Mouse (Mus musculus) hematopoietic stem cell, adult 5-6 weeks (primary cell): Measurements from ENCODE around the gene Nppc. TPM values are rescaled to one million over a fixed set of nuclear protein-coding genes. Genes with fewer than 3 reads are reported as not detected.
A peak's percentile ranks its signal among the peaks of the same experiment; 100 is the strongest.

Experiments used
- ATAC-seq, 2 experiments: fragments of 125-278 bp in 1 of 2; replicated peaks in 1 of 2; 2 replicates each; pipeline ENCODE4 v1.8.0; 2016 to 2017; ENCODE audit warnings: inconsistent platforms in 2 of 2, mild to moderate bottlenecking in 2 of 2, moderate number of reproducible peaks in 2 of 2, low read depth in 1 of 2, moderate TSS enrichment in 1 of 2; ENCODE audit not compliant: low FRiP score in 2 of 2, poor library complexity in 2 of 2, severe bottlenecking in 2 of 2, insufficient read depth in 1 of 2, low TSS enrichment in 1 of 2
- total RNA-seq: library from RNA; stranded (forward); fragments of 172-1452, 232-1000 nt; gene quantifications from 2 replicates; pipeline ENCODE4 v1.2.3, GENCODE M21; 2017

Nppc gene
- total RNA-seq: not detected in 2 replicates

GRCm38 (mm10) chr1:86670279-86671038 lies at the start of gene Nppc:
Gene Nppc (minus strand): TSS chr1:86670571.
- peak; percentile 53 to 63; a peak in 3 of 4 replicates for ATAC-seq

GRCm38 (mm10) chr1:86719391-86719790 lies 49.0 kb upstream of the Nppc start:
- ATAC-seq: no peak

- ATAC-seq: no peak
These were observed 47.8 kb upstream of the Nppc start for GRCm38 (mm10) chr1:86718190-86718589.

- no peak for ATAC-seq
These were observed 42.7 kb upstream of the Nppc start for GRCm38 (mm10) chr1:86713054-86713453.

GRCm38 (mm10) chr1:86712045-86712444 lies 41.7 kb upstream of the Nppc start:
- no peak for ATAC-seq

GRCm38 (mm10) chr1:86709546-86709945 lies 39.2 kb upstream of the Nppc start:
- no peak for ATAC-seq

- no peak for ATAC-seq
These were observed 35.1 kb upstream of the Nppc start for GRCm38 (mm10) chr1:86705461-86705860.

GRCm38 (mm10) chr1:86703965-86704326 lies 33.6 kb upstream of the Nppc start:
- 0 out of 4 replicates have a peak, but pooled peaks of 1 of the 2 experiments have one; percentile 9 for ATAC-seq

GRCm38 (mm10) chr1:86703300-86703964 lies 33.1 kb upstream of the Nppc start, which contains the start of gene Dis3l2:
Gene Dis3l2 (plus strand): TSS chr1:86703808.
- ATAC-seq: peak; percentile 72 to 80

- no peak for ATAC-seq
These were observed 30.0 kb upstream of the Nppc start for GRCm38 (mm10) chr1:86700367-86700766.

GRCm38 (mm10) chr1:86699346-86700136 lies 29.2 kb upstream of the Nppc start:
- no peak for ATAC-seq

GRCm38 (mm10) chr1:86698721-86699120 lies 28.4 kb upstream of the Nppc start:
- no peak for ATAC-seq

- ATAC-seq: peak in 1 of 2 experiments; percentile 42; a peak in 1 of 4 replicates
These were observed 26.6 kb upstream of the Nppc start for GRCm38 (mm10) chr1:86696948-86697347.

GRCm38 (mm10) chr1:86691027-86691426 lies 20.7 kb upstream of the Nppc start:
- ATAC-seq: no peak

- ATAC-seq: no peak
These were observed 16.9 kb upstream of the Nppc start for GRCm38 (mm10) chr1:86687236-86687635.

GRCm38 (mm10) chr1:86678667-86679066 lies 8.3 kb upstream of the Nppc start:
- ATAC-seq: no peak

- ATAC-seq: no peak
These were observed 7.3 kb upstream of the Nppc start for GRCm38 (mm10) chr1:86677624-86678023.

GRCm38 (mm10) chr1:86675126-86675525 lies 4.8 kb upstream of the Nppc start:
- no peak for ATAC-seq
